Mouse (Mus musculus) central nervous system, embryonic 14 days (tissue): ENCODE results near the gene Olfr1012. TPM values are rescaled to one million over a fixed set of nuclear protein-coding genes. Genes with fewer than 3 reads are reported as not detected.

Experiments
- polyA plus RNA-seq: library from polyadenylated mRNA; depleted of rRNA; stranded (reverse); fragments of >200 nt; gene quantifications from 2 replicates; pipeline ENCODE4 v1.2.3, GENCODE M21; 2012; rRNA removed

Olfr1012 gene
- polyA plus RNA-seq = not detected in 2 replicates

DNA sequence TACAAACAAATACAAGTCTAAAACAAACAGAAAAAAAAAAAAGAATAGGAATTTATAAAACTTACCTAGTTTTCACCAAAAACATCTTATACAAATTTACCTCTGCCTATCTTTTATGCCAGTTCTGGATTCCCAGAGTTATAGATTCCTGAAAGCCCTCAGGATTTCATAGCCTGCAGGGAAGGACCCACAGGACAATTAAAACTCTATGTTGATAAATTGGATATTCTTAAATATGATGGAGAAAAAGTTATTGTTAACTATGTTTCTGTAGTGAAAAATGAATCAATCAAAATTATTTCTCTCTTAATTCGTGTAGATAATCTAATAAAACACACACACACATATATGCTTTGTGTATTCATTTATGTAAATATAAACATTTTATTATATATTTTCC lies at the start of gene Olfr1012:
Gene Olfr1012, minus strand, starts transcription at position 101 of the 400 bp plus-strand sequence.

DNA sequence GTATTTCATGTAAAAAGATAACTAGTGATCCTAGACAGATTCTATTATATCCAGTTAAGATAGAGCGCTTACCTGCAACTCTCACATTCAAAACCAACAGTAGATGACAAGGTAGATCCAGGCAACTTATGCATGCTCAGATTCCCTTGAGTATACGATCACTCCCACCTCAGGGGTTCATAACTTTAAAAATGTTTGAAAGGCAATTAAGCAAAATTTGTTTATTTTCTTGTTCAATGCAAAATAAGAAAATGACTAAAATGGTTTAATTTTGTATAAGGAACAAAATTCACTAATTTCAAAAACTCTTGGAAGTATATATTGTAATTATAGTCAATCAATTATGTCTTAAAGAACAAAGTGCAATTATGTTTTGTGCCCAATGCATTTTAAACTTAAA lies 39.9 kb upstream of the Olfr1012 start, which contains the start of gene Olfr1016:
Gene Olfr1016, minus strand, starts transcription at position 101 of the 400 bp plus-strand sequence.

DNA sequence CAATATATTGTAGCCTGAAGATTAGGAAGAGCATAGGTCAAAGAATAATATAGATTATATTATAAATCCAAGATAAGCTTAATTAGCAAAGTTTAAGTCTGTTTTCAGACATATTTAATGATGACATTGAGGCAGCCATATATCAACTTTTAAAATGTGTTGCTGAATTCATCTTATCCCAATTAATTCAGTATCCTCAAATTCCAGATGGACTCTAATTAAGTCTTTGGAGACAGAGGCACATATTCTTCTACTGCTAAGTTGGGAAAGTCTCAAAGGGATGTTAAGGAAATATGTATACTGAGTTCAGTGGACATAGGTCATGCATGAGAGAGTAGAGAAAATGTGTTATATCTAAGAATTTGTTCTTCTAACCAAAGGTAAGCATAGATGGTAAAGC lies 19.2 kb upstream of the Olfr1012 start, which contains the start of gene Olfr1015:
Gene Olfr1015, plus strand, starts transcription at position 301 of the 400 bp plus-strand sequence.

DNA sequence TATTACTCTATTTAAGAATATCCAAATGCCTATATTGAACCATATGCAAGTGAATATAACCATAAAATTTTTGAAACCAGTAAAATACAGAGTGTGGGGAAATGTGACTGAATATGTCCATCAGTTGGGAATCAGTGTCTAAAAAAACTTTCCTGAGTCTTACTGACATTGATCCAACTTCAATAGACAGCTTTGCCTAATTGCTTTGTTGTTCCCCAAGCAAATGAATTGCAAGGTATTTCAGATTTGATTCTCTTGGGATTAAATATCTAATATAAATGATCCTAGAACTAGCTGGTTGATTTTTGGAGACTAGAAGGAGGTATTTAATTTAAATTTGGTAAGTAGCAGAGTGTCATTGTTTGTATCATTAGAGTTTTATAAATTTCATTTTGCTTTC lies 9.8 kb upstream of the Olfr1012 start, which contains the start of gene Olfr1014:
Gene Olfr1014, plus strand, starts transcription at position 301 of the 400 bp plus-strand sequence.

DNA sequence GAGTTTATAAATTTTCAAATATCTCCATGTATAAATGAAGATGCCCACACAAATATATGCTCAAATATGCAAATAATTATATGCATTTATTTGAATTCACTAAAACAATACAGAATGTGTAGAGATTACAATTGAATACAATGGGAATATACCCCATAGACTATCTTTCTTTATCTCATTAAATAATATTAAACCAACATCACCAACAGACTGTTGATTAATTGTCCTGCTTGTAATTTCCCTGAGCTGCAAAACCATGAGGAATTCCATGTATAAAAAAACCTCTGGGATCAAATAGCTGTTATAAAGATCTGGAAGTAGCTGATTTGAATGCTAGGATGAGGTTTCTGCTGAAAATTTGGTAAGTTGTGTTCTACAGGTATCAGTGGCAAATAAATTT lies 4.2 kb upstream of the Olfr1012 start, which contains the start of gene Olfr1013:
Gene Olfr1013, plus strand, starts transcription at position 301 of the 400 bp plus-strand sequence.

DNA sequence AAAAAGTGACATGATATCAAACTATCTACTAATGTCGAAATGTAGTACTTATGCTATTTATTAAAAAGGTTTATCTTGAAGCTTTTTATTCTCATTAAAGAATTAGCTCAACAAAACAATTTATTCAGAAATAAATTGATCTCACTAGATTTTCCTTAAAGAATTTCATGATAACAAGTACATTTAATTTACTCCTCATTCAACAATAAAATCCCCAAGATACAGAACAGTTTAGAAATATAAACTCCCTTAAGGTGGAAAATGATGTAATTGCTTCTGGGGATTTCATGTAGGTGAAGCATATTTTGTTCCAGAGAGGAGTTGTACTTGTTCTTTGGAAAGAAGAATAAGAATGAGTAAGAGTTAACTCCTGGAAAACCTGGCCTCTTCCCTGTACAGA lies 47.4 kb downstream of the Olfr1012 start, which contains the start of gene Olfr1009:
Gene Olfr1009, plus strand, starts transcription at position 301 of the 400 bp plus-strand sequence.

Other genes with a start within 250 kb of the Olfr1012 start
- 0.07 and 0.44 TPM in 2 replicates for gene 4833423E24Rik, start 243.7 kb downstream of the Olfr1012 start, polyA plus RNA-seq
- not detected in 2 replicates for gene Olfr996, start 183.6 kb downstream of the Olfr1012 start, polyA plus RNA-seq
- not detected in 2 replicates for gene Olfr998, start 173.8 kb downstream of the Olfr1012 start, polyA plus RNA-seq
- gene Olfr1000, start 150.9 kb downstream of the Olfr1012 start, polyA plus RNA-seq = not detected in 2 replicates
- gene Olfr1002, start 112.1 kb downstream of the Olfr1012 start, polyA plus RNA-seq = not detected in 2 replicates
- not detected in 2 replicates for gene Olfr154, start 98.3 kb downstream of the Olfr1012 start, polyA plus RNA-seq
- gene Olfr1006, start 84.0 kb downstream of the Olfr1012 start, polyA plus RNA-seq = not detected in 2 replicates
- not detected in 2 replicates for gene Olfr1008, start 73.3 kb downstream of the Olfr1012 start, polyA plus RNA-seq
- not detected in 2 replicates for gene Olfr1009, start 47.3 kb downstream of the Olfr1012 start, polyA plus RNA-seq
- not detected in 2 replicates for gene Olfr1013, start 4.3 kb upstream of the Olfr1012 start, polyA plus RNA-seq
- not detected in 2 replicates for gene Olfr1014, start 9.9 kb upstream of the Olfr1012 start, polyA plus RNA-seq
- not detected in 2 replicates for gene Olfr1015, start 19.3 kb upstream of the Olfr1012 start, polyA plus RNA-seq
- gene Olfr1016, start 39.8 kb upstream of the Olfr1012 start, polyA plus RNA-seq = not detected in 2 replicates
- not detected in 2 replicates for gene Olfr1018, start 55.7 kb upstream of the Olfr1012 start, polyA plus RNA-seq
- not detected in 2 replicates for gene Olfr1019, start 82.7 kb upstream of the Olfr1012 start, polyA plus RNA-seq
- not detected in 2 replicates for gene Olfr1020, start 84.3 kb upstream of the Olfr1012 start, polyA plus RNA-seq
- gene Olfr1022, start 105.8 kb upstream of the Olfr1012 start, polyA plus RNA-seq = not detected in 2 replicates
- not detected in 2 replicates for gene Olfr1023, start 122.9 kb upstream of the Olfr1012 start, polyA plus RNA-seq
- gene Olfr1024, start 142.3 kb upstream of the Olfr1012 start, polyA plus RNA-seq = not detected in 2 replicates
- not detected in 2 replicates for gene Olfr1025-ps1, start 152.4 kb upstream of the Olfr1012 start, polyA plus RNA-seq
- not detected in 2 replicates for gene Olfr1026, start 158.8 kb upstream of the Olfr1012 start, polyA plus RNA-seq
- gene Olfr1028, start 187.7 kb upstream of the Olfr1012 start, polyA plus RNA-seq = not detected in 2 replicates
- gene Olfr1029, start 211.1 kb upstream of the Olfr1012 start, polyA plus RNA-seq = not detected in 2 replicates
- not detected in 2 replicates for gene Olfr1030, start 216.5 kb upstream of the Olfr1012 start, polyA plus RNA-seq
- gene Olfr1031, start 227.5 kb upstream of the Olfr1012 start, polyA plus RNA-seq = not detected in 2 replicates
- gene Olfr1032, start 242.8 kb upstream of the Olfr1012 start, polyA plus RNA-seq = not detected in 2 replicates